Comparison of ENCODE assay signal across 8 mouse cellular contexts in genomic region chr7:121120143-121120818, GRCm38 (mm10). TPM values are rescaled to one million over a fixed set of nuclear protein-coding genes. Genes with fewer than 3 reads are reported as not detected.
DNase-seq lines count a peak whose midpoint lies in the region; ATAC-seq and TF ChIP-seq lines count a peak whose summit lies in the region.

No protein-coding gene starts in this region.

- no peaks in the 10 kb centered on the region for H3K9me3 ChIP-seq in heart, embryonic 10.5 days
- no peaks in the 10 kb centered on the region for H3K9me3 ChIP-seq in kidney, embryonic 16.5 days (ENCODE audit: low read length)

- peak; percentile 42 for TF ChIP-seq CTCF in bone marrow macrophage, adult 2 months (IDR thresholded peaks at IDR 0.05; ENCODE audit: low read depth, low read length)
- 0 out of 2 replicates have a peak, but pooled peaks have one; percentile 5 for TF ChIP-seq CTCF in embryonic fibroblast, embryonic 13.5 days (IDR thresholded peaks at IDR 0.05; ENCODE audit: borderline replicate concordance, insufficient read depth, low read length)
- peak; percentile 47 for TF ChIP-seq CTCF in liver, adult 2 months (IDR thresholded peaks at IDR 0.05; ENCODE audit: low read depth, low read length)

- peak overlapping the region; percentile 68 for H3K27ac ChIP-seq in bone marrow macrophage, adult 2 months (ENCODE audit: insufficient read depth, low read depth, low read length)
- no peak overlapping the region for H3K27ac ChIP-seq in embryonic fibroblast, embryonic 13.5 days (ENCODE audit: insufficient read depth, low read length)
- no peak overlapping the region for H3K27ac ChIP-seq in heart, embryonic 10.5 days
- no peak overlapping the region for H3K27ac ChIP-seq in kidney, embryonic 16.5 days (ENCODE audit: low read length)
- H3K27ac ChIP-seq in liver, adult 2 months (replicated peaks; ENCODE audit: insufficient read depth, low read depth, low read length), result no peak overlapping the region

- no peaks in the 10 kb centered on the region for H3K27me3 ChIP-seq in heart, embryonic 10.5 days (ENCODE audit: insufficient read depth, poor library complexity, severe bottlenecking)
- H3K27me3 ChIP-seq in kidney, embryonic 16.5 days (ENCODE audit: insufficient read depth, low read length), result no peaks in the 10 kb centered on the region
- no peaks in the 10 kb centered on the region for H3K27me3 ChIP-seq in liver, adult 2 months (ENCODE audit: control insufficient read depth, insufficient read depth, low read length)
- peaks cover 2% of the 10 kb centered on the region for H3K27me3 ChIP-seq in myocyte (ENCODE audit: control insufficient read depth, insufficient read depth, insufficient read length)

- DNase-seq in 416B (ENCODE audit: low read depth), result peak; percentile 70
- DNase-seq in heart, embryonic 10.5 days (ENCODE audit: low spot score), result peak; percentile 84
- DNase-seq in liver, adult 2 months (ENCODE audit: extremely low read depth, low read depth, low spot score), result peak; percentile 52
- peak; percentile 65 to 90 for DNase-seq in spleen, postnatal 4 days (ENCODE audit: low spot score in 2 of 2)

- peaks cover 3% of the 10 kb centered on the region for H3K4me1 ChIP-seq in bone marrow macrophage, adult 2 months (ENCODE audit: control insufficient read depth, insufficient read depth, low read length)
- no peaks in the 10 kb centered on the region for H3K4me1 ChIP-seq in embryonic fibroblast, embryonic 13.5 days (ENCODE audit: control insufficient read depth, insufficient read depth, low read length)
- no peaks in the 10 kb centered on the region for H3K4me1 ChIP-seq in heart, embryonic 10.5 days
- H3K4me1 ChIP-seq in kidney, embryonic 16.5 days (ENCODE audit: insufficient read depth, low read length), result no peaks in the 10 kb centered on the region
- H3K4me1 ChIP-seq in liver, adult 2 months (ENCODE audit: control insufficient read depth, insufficient read depth, low read length), result no peaks in the 10 kb centered on the region

- WGBS in heart, embryonic 10.5 days, result 14% methylated on average over 10 of the region's 10 CpGs
- WGBS in kidney, embryonic 16.5 days, result 12% methylated on average over 10 of the region's 10 CpGs
- WGBS in liver, adult 2 months, result 14% methylated on average over 10 of the region's 10 CpGs

- no peaks in the 10 kb centered on the region for H3K36me3 ChIP-seq in heart, embryonic 10.5 days
- H3K36me3 ChIP-seq in kidney, embryonic 16.5 days (ENCODE audit: insufficient read depth, low read length), result no peaks in the 10 kb centered on the region
- H3K36me3 ChIP-seq in liver, adult 2 months (ENCODE audit: control insufficient read depth, insufficient read depth, low read length), result no peaks in the 10 kb centered on the region
- no peaks in the 10 kb centered on the region for H3K36me3 ChIP-seq in myocyte (ENCODE audit: control insufficient read depth, insufficient read depth)

- no peak overlapping the region for H3K4me3 ChIP-seq in bone marrow macrophage, adult 2 months (ENCODE audit: insufficient read depth, low read length)
- no peak overlapping the region for H3K4me3 ChIP-seq in embryonic fibroblast, embryonic 13.5 days (ENCODE audit: insufficient read depth, low read length)
- no peak overlapping the region for H3K4me3 ChIP-seq in heart, embryonic 10.5 days
- no peak overlapping the region for H3K4me3 ChIP-seq in kidney, embryonic 16.5 days (ENCODE audit: low read length)
- H3K4me3 ChIP-seq in liver, adult 2 months (ENCODE audit: insufficient read depth, low read depth, low read length), result no peak overlapping the region
- no peak overlapping the region for H3K4me3 ChIP-seq in myocyte

- H3K4me2 ChIP-seq in kidney, embryonic 16.5 days (replicated peaks; ENCODE audit: low read depth, low read length), result no peak overlapping the region
- H3K4me2 ChIP-seq in myocyte (ENCODE audit: low read depth), result peak overlapping the region; percentile 16

- no peaks in the 10 kb centered on the region for H3K79me2 ChIP-seq in liver, adult 2 months (ENCODE audit: control insufficient read depth, insufficient read depth, low read length)
- no peaks in the 10 kb centered on the region for H3K79me2 ChIP-seq in myocyte (ENCODE audit: control insufficient read depth, insufficient read depth)

- no peak for TF ChIP-seq POLR2A in bone marrow macrophage, adult 2 months (IDR thresholded peaks at IDR 0.05; ENCODE audit: borderline replicate concordance, low read depth, low read length)
- TF ChIP-seq POLR2A in embryonic fibroblast, embryonic 13.5 days (IDR thresholded peaks at IDR 0.05; ENCODE audit: low read depth, low read length), result no peak
- no peak for TF ChIP-seq POLR2A in liver, adult 2 months (IDR thresholded peaks at IDR 0.05; ENCODE audit: extremely low read depth, insufficient read depth, low read length)
- no peak for TF ChIP-seq POLR2A in myocyte (IDR thresholded peaks at IDR 0.05; ENCODE audit: insufficient read length, low read depth)

- peak; percentile 75 for ATAC-seq in kidney, embryonic 16.5 days (ENCODE audit: low FRiP score, low TSS enrichment)

- H3K9ac ChIP-seq in kidney, embryonic 16.5 days (replicated peaks; ENCODE audit: low read length), result no peak overlapping the region
- no peak overlapping the region for H3K9ac ChIP-seq in liver, adult 2 months (ENCODE audit: low read depth, low read length)

- H3ac ChIP-seq in myocyte (ENCODE audit: control insufficient read depth, insufficient read length), result no peak overlapping the region

TF ChIP-seq in myocyte, 11 proteins besides CTCF, POLR2A, EP300 and RAD21:
- TF ChIP-seq TCF3 (IDR thresholded peaks at IDR 0.05; ENCODE audit: insufficient read length, low read depth) (no peak), REST (IDR thresholded peaks at IDR 0.05; ENCODE audit: insufficient read depth, insufficient read length) (no peak), MYOG (IDR thresholded peaks at IDR 0.05; ENCODE audit: control insufficient read depth in 1 of 3, insufficient read depth in 1 of 3, insufficient read length in 2 of 3, low read depth in 2 of 3) (no peak), CEBPB (IDR thresholded peaks at IDR 0.05; ENCODE audit: insufficient read depth, poor library complexity, severe bottlenecking) (no peak), TCF12 (IDR thresholded peaks at IDR 0.05; ENCODE audit: insufficient read depth, poor library complexity, severe bottlenecking) (no peak), SRF (IDR thresholded peaks at IDR 0.05; ENCODE audit: control insufficient read depth, insufficient read length, low read depth) (no peak), MAX (IDR thresholded peaks at IDR 0.05; ENCODE audit: low read depth) (no peak), E2F4 (IDR thresholded peaks at IDR 0.05; ENCODE audit: insufficient read depth) (no peak), USF1 (IDR thresholded peaks at IDR 0.05; ENCODE audit: low read depth) (no peak), MYOD1 (IDR thresholded peaks at IDR 0.05; ENCODE audit: control insufficient read depth in 1 of 3, insufficient read length in 2 of 3, low read depth in 2 of 3) (no peak), POLR2AphosphoS2 (IDR thresholded peaks at IDR 0.05; ENCODE audit: insufficient read length, low read depth) (no peak)

RNA-seq across cellular contexts. Expression of gene Otoa, which starts 38.8 kb away (rescaled TPM):
- polyA plus RNA-seq in bone marrow macrophage, adult 2 months (2012; ENCODE audit: insufficient read depth, insufficient read length, missing spikeins), result not detected in 2 replicates
- polyA plus RNA-seq in embryonic fibroblast, embryonic 13.5 days (2011; ENCODE audit: insufficient read length, low read depth, missing spikeins), result 0.12 and 0.32 TPM in 2 replicates
- 0.04 TPM in 1 of 2 replicates, not detected in the other for polyA plus RNA-seq in heart, embryonic 10.5 days (2016; fragmentation: Nextera tagmentation; extraction: Ambion mirVana)
- polyA plus RNA-seq in kidney, embryonic 16.5 days (2015; fragmentation: Nextera tagmentation; extraction: Ambion mirVana), result 0.09 and 0.16 TPM in 2 replicates
- 0.09 TPM in 1 of 2 replicates, not detected in the other for total RNA-seq in liver, adult 2 months (2014; rRNA removed)
- polyA plus RNA-seq in liver, adult 2 months (2012; rRNA removed), result 0.02 TPM in 1 of 2 replicates, not detected in the other
- 0.35 TPM for polyA plus RNA-seq in myocyte (2012; fragmentation: generic; extraction: Trizol)

RNA-seq across cellular contexts. Expression of gene Igsf6, which starts 45.9 kb away (rescaled TPM):
- polyA plus RNA-seq in bone marrow macrophage, adult 2 months (2012; ENCODE audit: insufficient read depth, insufficient read length, missing spikeins), result 188 and 191 TPM in 2 replicates
- polyA plus RNA-seq in embryonic fibroblast, embryonic 13.5 days (2011; ENCODE audit: insufficient read length, low read depth, missing spikeins), result 0.23 TPM in 1 of 2 replicates, not detected in the other
- 0.39 and 0.92 TPM in 2 replicates for polyA plus RNA-seq in heart, embryonic 10.5 days (2016; fragmentation: Nextera tagmentation; extraction: Ambion mirVana)
- polyA plus RNA-seq in kidney, embryonic 16.5 days (2015; fragmentation: Nextera tagmentation; extraction: Ambion mirVana), result 1.3 and 2.1 TPM in 2 replicates
- 3.2 and 4.0 TPM in 2 replicates for total RNA-seq in liver, adult 2 months (2014; rRNA removed)
- polyA plus RNA-seq in liver, adult 2 months (2012; rRNA removed), result 0.41 and 0.82 TPM in 2 replicates
- polyA plus RNA-seq in myocyte (2012; fragmentation: generic; extraction: Trizol), result 0.04 TPM

Comparison
In these comparisons a context has a peak if more than half of its experiments do, and no peak if none do; other contexts are left out.
1. RNA of gene Igsf6, which starts 45.9 kb away (polyA plus RNA-seq): 188 to 191 TPM in bone marrow macrophage, adult 2 months; 1.3 to 2.1 TPM in kidney, embryonic 16.5 days, 0.39 to 0.92 TPM in heart, embryonic 10.5 days, 0.41 to 0.82 TPM in liver, adult 2 months, 0.23 TPM in embryonic fibroblast, embryonic 13.5 days and 0.04 TPM in myocyte (single experiment); every median in the first group is over 10 times any median in the second.
2. Peak in every context shown above with its lines, with median percentiles within 50 percentile points of each other: DNase-seq and CTCF ChIP-seq.